Mouse (Mus musculus): Measurements from ENCODE around the gene Mroh2a. TPM values are rescaled to one million over a fixed set of nuclear protein-coding genes. Genes with fewer than 3 reads are reported as not detected.

Gene Mroh2a
- polyA plus RNA-seq, 1 experiment = 0.96 TPM

DNA sequence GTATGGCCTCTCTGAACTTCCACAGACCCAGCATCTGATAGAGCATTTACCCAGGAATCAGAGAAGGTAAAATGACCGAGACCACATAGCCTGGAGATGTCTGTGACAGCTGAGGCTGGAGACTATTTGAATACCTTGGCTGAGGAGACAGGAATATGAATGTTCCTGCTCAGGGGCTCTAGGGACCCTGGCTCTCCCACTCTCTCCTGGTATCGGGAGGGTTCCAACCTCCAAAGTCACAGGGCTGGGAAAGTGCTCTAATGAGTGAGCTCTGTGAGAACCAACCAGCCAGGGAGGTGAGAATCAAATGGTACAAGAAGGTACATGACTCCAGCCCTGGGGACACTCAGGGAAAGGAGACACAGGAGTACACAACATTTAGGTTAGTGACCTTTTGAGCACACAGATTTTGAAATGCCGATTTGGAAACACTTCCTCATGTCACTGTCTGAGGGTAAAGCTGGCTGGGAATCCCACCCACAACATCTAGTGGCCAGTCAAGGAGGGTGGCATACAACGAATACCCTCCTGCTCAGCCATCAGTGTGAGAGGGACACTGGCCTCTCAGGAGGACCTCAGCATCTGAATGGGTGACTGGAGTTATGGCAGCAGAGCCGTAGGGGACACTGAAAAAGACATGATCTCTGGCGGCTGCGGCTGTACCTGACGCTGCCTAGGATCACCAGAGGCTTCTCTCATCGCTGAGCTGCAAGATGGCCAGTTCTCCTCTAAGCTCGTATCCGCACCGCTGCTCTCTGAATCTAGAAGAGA lies 42.9 kb downstream of the Mroh2a start:
- TF ChIP-seq POLR2A (IDR thresholded peaks at IDR 0.05; ENCODE audit: control insufficient read depth, extremely low read depth, insufficient read depth, low read length, poor library complexity) (no peak), CTCF (IDR thresholded peaks at IDR 0.05; ENCODE audit: borderline replicate concordance, control insufficient read depth, extremely low read depth, insufficient read depth, low read length, poor library complexity) (no peak)
- no peak for DNase-seq
- H3K27ac ChIP-seq (ENCODE audit: control insufficient read depth, insufficient read depth, low read length) = no peak overlapping the region
- no peak overlapping the region for H3K4me3 ChIP-seq (ENCODE audit: control insufficient read depth, insufficient read depth, low read length)
- 92% methylated on average over 12 of the region's 12 CpGs for WGBS
- H3K36me3 ChIP-seq (ENCODE audit: control insufficient read depth, insufficient read depth, low read length) = peaks cover 85% of the 10 kb centered on the region
- H3K27me3 ChIP-seq (ENCODE audit: control insufficient read depth, insufficient read depth, low read length) = no peaks in the 10 kb centered on the region
- no peaks in the 10 kb centered on the region for H3K4me1 ChIP-seq (replicated peaks; ENCODE audit: control insufficient read depth, insufficient read depth, low read length)

DNA sequence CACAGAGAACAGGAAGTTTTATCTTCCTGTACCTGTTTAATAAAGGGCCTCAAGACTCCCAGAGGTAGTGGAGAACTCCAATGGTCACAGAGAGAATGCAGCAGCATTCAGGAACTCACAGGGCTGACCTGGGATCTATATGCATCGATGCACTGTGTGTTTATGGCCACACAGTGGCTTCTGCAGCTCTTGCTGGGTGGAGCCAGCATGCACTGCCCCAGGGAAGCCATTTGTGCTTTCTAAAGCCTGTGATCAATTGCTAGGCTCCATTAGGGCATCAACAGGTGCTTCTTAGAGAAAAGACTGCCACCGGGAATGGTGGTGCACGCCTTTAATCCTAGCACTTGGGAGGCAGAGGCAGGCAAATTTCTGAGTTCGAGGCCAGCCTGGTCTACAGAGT lies 46.1 kb downstream of the Mroh2a start:
- Histone ChIP-seq H3K4me1 (replicated peaks; ENCODE audit: control insufficient read depth, insufficient read depth, low read length) (peaks cover 8% of the 10 kb centered on the region), H3K36me3 (ENCODE audit: control insufficient read depth, insufficient read depth, low read length) (peaks cover 58% of the 10 kb centered on the region), H3K4me3 (ENCODE audit: control insufficient read depth, insufficient read depth, low read length) (no peak overlapping the region), H3K27ac (ENCODE audit: control insufficient read depth, insufficient read depth, low read length) (no peak overlapping the region), H3K27me3 (ENCODE audit: control insufficient read depth, insufficient read depth, low read length) (no peaks in the 10 kb centered on the region)
- DNase-seq = no peak
- 66% methylated on average over 4 of the region's 4 CpGs for WGBS
- TF ChIP-seq CTCF (IDR thresholded peaks at IDR 0.05; ENCODE audit: borderline replicate concordance, control insufficient read depth, extremely low read depth, insufficient read depth, low read length, poor library complexity) (no peak), POLR2A (IDR thresholded peaks at IDR 0.05; ENCODE audit: control insufficient read depth, extremely low read depth, insufficient read depth, low read length, poor library complexity) (no peak)

DNA sequence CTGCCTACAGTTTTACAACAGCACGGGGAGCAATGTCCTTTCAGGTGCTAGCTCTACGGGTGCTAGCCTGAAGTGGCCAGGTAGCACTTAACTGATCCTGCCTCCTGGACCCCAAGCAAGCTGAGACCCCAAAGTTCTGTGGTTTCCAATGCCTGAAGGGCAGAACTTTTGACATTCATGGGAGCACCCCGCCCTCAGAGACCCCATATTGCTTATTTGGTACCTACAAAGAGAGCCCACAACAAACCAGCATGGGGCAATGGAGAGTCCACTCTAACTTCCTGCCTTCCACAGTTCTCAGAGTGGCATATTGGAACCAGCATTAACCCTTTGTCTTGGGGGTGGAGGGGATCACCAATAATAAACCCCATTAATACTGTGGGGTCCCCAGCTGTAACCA lies 46.5 kb downstream of the Mroh2a start:
- no peak for TF ChIP-seq CTCF (IDR thresholded peaks at IDR 0.05; ENCODE audit: borderline replicate concordance, control insufficient read depth, extremely low read depth, insufficient read depth, low read length, poor library complexity)
- no peak for TF ChIP-seq POLR2A (IDR thresholded peaks at IDR 0.05; ENCODE audit: control insufficient read depth, extremely low read depth, insufficient read depth, low read length, poor library complexity)
- peaks cover 8% of the 10 kb centered on the region for H3K4me1 ChIP-seq (replicated peaks; ENCODE audit: control insufficient read depth, insufficient read depth, low read length)
- no peaks in the 10 kb centered on the region for H3K27me3 ChIP-seq (ENCODE audit: control insufficient read depth, insufficient read depth, low read length)
- 95% methylated on average over 3 of the region's 3 CpGs for WGBS
- H3K27ac ChIP-seq (ENCODE audit: control insufficient read depth, insufficient read depth, low read length) = no peak overlapping the region
- peaks cover 53% of the 10 kb centered on the region for H3K36me3 ChIP-seq (ENCODE audit: control insufficient read depth, insufficient read depth, low read length)
- H3K4me3 ChIP-seq (ENCODE audit: control insufficient read depth, insufficient read depth, low read length) = no peak overlapping the region
- no peak for DNase-seq

DNA sequence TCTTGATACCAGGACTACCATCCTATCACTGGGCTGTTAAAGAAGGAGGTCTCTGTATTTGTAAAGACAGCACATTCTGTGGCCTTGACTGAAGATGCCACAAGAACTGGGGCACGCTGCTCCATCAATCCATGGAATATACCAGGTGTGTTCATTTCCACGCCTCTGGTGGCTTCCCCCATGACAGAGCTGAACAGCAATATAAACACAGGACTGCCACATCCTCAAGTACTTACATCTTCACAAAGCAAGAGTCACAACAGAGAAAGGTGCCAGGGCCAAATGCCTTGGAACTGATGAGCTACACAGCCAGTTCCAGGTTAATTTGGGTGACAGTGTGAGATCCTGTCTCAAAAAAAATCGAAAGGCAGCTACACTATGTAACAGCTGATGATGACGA lies 47.0 kb downstream of the Mroh2a start:
- WGBS = 84% methylated on average over 4 of the region's 4 CpGs

DNA sequence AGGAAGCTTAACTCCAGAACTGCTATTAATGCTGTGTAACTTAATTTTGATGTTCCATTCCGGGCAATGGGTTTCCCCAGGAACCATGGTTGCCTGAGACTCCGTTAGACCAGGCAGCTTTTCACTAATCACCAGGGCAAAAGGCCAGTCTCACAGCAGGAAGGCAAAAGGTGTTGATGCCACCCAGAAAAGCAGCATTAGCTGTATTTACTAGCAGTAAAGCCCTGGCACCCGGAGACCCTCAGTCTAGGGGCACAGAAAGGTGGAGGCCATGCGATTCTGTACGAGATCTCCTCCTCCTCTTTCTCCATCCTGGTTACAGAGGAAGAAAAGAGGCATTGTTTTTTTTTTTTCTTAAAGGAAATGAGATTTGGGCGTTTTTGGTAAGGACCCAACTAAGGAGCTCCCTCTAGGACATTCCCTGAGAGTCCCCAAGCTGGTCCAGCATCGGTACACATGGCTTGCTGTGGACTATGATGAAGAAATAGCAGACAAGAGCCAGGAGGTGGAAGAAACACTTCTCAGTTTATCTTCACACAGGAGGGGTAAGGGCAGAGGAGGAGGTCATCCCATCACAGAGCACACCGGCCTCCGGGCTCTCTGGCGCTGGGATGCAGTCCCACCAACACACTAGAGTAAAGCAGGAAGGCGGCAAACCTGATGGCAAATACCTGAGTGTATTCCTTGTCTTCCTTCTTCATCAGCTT lies 47.7 kb downstream of the Mroh2a start:
- TF ChIP-seq CTCF (IDR thresholded peaks at IDR 0.05; ENCODE audit: borderline replicate concordance, control insufficient read depth, extremely low read depth, insufficient read depth, low read length, poor library complexity) = no peak
- no peak for TF ChIP-seq POLR2A (IDR thresholded peaks at IDR 0.05; ENCODE audit: control insufficient read depth, extremely low read depth, insufficient read depth, low read length, poor library complexity)
- Histone ChIP-seq H3K4me3 (ENCODE audit: control insufficient read depth, insufficient read depth, low read length) (no peak overlapping the region), H3K27ac (ENCODE audit: control insufficient read depth, insufficient read depth, low read length) (no peak overlapping the region), H3K36me3 (ENCODE audit: control insufficient read depth, insufficient read depth, low read length) (peaks cover 41% of the 10 kb centered on the region), H3K27me3 (ENCODE audit: control insufficient read depth, insufficient read depth, low read length) (no peaks in the 10 kb centered on the region), H3K4me1 (replicated peaks; ENCODE audit: control insufficient read depth, insufficient read depth, low read length) (peaks cover 8% of the 10 kb centered on the region)
- WGBS = 78% methylated on average over 11 of the region's 11 CpGs
- DNase-seq = no peak

More for the DNA sequence above, 47.0 kb downstream of the Mroh2a start:
- no peak for DNase-seq
- Histone ChIP-seq H3K27ac (ENCODE audit: control insufficient read depth, insufficient read depth, low read length) (no peak overlapping the region), H3K4me1 (replicated peaks; ENCODE audit: control insufficient read depth, insufficient read depth, low read length) (peaks cover 8% of the 10 kb centered on the region), H3K27me3 (ENCODE audit: control insufficient read depth, insufficient read depth, low read length) (no peaks in the 10 kb centered on the region), H3K36me3 (ENCODE audit: control insufficient read depth, insufficient read depth, low read length) (peaks cover 48% of the 10 kb centered on the region), H3K4me3 (ENCODE audit: control insufficient read depth, insufficient read depth, low read length) (no peak overlapping the region)
- TF ChIP-seq CTCF (IDR thresholded peaks at IDR 0.05; ENCODE audit: borderline replicate concordance, control insufficient read depth, extremely low read depth, insufficient read depth, low read length, poor library complexity) = no peak
- TF ChIP-seq POLR2A (IDR thresholded peaks at IDR 0.05; ENCODE audit: control insufficient read depth, extremely low read depth, insufficient read depth, low read length, poor library complexity) = no peak

DNA sequence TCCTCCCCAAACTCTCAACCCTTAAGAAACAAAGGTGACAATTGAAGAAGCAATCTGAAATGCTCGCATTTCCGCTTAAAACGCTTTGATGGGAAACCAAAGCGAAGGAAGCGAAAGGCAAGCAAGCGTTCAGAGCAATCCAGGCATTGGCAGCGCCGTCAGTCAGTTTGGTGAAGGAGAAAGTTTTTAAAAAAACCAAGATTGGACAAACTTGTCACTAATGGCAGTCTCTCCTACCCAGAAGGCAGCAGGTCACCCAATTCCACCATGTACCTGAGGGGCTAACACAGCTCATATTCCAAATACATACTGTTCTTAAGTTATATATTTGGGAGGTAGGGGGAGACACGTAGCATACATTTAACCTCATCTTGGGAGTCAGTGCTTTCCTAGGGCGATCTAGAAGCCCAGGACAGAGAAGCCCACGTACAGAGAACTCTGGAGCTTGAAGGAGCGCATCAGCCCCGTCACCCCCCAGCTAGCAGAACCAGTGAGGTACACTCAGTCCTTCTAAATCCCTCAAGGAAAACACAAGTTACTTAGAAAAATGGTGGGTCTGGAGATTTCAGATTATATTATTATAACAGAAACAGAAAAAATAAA lies 48.4 kb downstream of the Mroh2a start:
- Histone ChIP-seq H3K27me3 (ENCODE audit: control insufficient read depth, insufficient read depth, low read length) (no peaks in the 10 kb centered on the region), H3K4me3 (ENCODE audit: control insufficient read depth, insufficient read depth, low read length) (no peak overlapping the region), H3K4me1 (replicated peaks; ENCODE audit: control insufficient read depth, insufficient read depth, low read length) (peaks cover 8% of the 10 kb centered on the region), H3K27ac (ENCODE audit: control insufficient read depth, insufficient read depth, low read length) (no peak overlapping the region), H3K36me3 (ENCODE audit: control insufficient read depth, insufficient read depth, low read length) (peaks cover 35% of the 10 kb centered on the region)
- TF ChIP-seq POLR2A (IDR thresholded peaks at IDR 0.05; ENCODE audit: control insufficient read depth, extremely low read depth, insufficient read depth, low read length, poor library complexity) (no peak), CTCF (IDR thresholded peaks at IDR 0.05; ENCODE audit: borderline replicate concordance, control insufficient read depth, extremely low read depth, insufficient read depth, low read length, poor library complexity) (no peak)
- no peak for DNase-seq
- 72% methylated on average over 13 of the region's 13 CpGs for WGBS

Measured in thymus, adult 2 months (tissue).